In the genomic region with DNA sequence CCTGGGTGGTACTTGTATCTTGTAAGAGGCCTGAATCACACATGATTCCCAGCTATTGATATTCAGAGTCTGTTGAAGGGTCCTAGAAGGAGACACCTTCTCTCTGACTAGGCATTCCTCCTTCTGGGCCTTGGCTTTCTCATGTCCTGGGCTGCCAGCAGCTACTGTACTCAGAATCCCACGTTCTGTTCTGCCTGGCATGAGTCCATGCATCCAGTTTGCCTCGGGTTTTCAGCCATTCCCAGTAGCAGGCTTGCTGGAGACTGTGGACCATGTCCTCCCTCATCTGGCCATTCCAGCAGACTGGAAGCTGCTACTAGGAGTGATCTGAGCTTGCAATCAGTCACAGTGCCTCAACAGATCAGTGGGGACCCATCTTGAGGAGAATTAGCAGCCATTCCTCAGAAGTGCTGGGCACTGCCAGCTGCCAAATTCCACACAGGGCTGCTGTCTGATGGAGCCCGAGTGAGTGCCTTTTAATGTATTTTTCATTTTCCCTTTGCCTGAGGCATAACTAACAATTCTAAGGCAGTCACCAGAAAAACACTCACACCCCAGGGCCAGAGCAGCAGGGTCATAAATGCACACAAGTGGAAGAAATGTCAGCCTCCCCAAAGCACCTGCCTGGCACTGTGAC, we compare ENCODE assay signal across 29 mouse cellular contexts. TPM values are rescaled to one million over a fixed set of nuclear protein-coding genes. Genes with fewer than 3 reads are reported as not detected.
DNase-seq lines count a peak whose midpoint lies in the region; ATAC-seq and TF ChIP-seq lines count a peak whose summit lies in the region.
"Had no signal": no experiment of that assay in that cellular context is flagged by ENCODE, and none has a peak within 500 bp of the region (broad histone marks: within the 10 kb centered on the region; RNA-seq: fewer than 3 reads in every experiment).

No protein-coding gene starts in this region.

- no peaks in the 10 kb centered on the region for H3K36me3 ChIP-seq in forebrain, postnatal 0 days (ENCODE audit: insufficient read depth)
- no peaks in the 10 kb centered on the region for H3K36me3 ChIP-seq in forebrain, embryonic 15.5 days
- H3K36me3 ChIP-seq in midbrain, embryonic 15.5 days (replicated peaks): no peaks in the 10 kb centered on the region
- H3K36me3 ChIP-seq in midbrain, embryonic 11.5 days (ENCODE audit: control insufficient read depth, insufficient read depth, low read length): no peaks in the 10 kb centered on the region
- no peaks in the 10 kb centered on the region for H3K36me3 ChIP-seq in neural tube, embryonic 13.5 days
- H3K36me3 ChIP-seq: embryonic facial prominence, embryonic 10.5 days; heart, embryonic 15.5 days; limb, embryonic 13.5 days; liver, embryonic 15.5 days; neural tube, embryonic 12.5 days; stomach, embryonic 15.5 days had no signal

- no peak overlapping the region for H3K4me3 ChIP-seq in forebrain, postnatal 0 days (ENCODE audit: low read depth, low read length)
- H3K4me3 ChIP-seq in forebrain, embryonic 15.5 days: no peak overlapping the region
- H3K4me3 ChIP-seq in midbrain, embryonic 15.5 days: no peak overlapping the region
- no peak overlapping the region for H3K4me3 ChIP-seq in midbrain, embryonic 11.5 days (ENCODE audit: low read depth, low read length)
- H3K4me3 ChIP-seq in neural tube, embryonic 13.5 days: no peak overlapping the region
- H3K4me3 ChIP-seq: embryonic facial prominence, embryonic 10.5 days; heart, embryonic 15.5 days; limb, embryonic 13.5 days; liver, embryonic 15.5 days; neural tube, embryonic 12.5 days; stomach, embryonic 15.5 days had no signal

- no peak overlapping the region for H3K27ac ChIP-seq in forebrain, postnatal 0 days (ENCODE audit: low read depth, low read length)
- no peak overlapping the region for H3K27ac ChIP-seq in forebrain, embryonic 15.5 days (replicated peaks)
- peak overlapping the region; percentile 27; the same call in 1 of the 2 replicates for H3K27ac ChIP-seq in midbrain, embryonic 15.5 days
- no peak overlapping the region for H3K27ac ChIP-seq in midbrain, embryonic 11.5 days (ENCODE audit: low read depth, low read length)
- peak overlapping the region; percentile 38; the same call in 1 of the 2 replicates for H3K27ac ChIP-seq in neural tube, embryonic 13.5 days (replicated peaks)
- H3K27ac ChIP-seq: embryonic facial prominence, embryonic 10.5 days; heart, embryonic 15.5 days; limb, embryonic 13.5 days; liver, embryonic 15.5 days; neural tube, embryonic 12.5 days; stomach, embryonic 15.5 days had no signal

- ATAC-seq in forebrain, postnatal 0 days: peak; percentile 51
- ATAC-seq in forebrain, embryonic 15.5 days (replicated peaks): no peak
- ATAC-seq in midbrain, embryonic 15.5 days (replicated peaks): peak; percentile 54; the same call in 1 of the 2 replicates
- ATAC-seq in midbrain, embryonic 11.5 days (ENCODE audit: low FRiP score): no peak
- peak; percentile 38; the same call in 1 of the 2 replicates for ATAC-seq in neural tube, embryonic 13.5 days (ENCODE audit: low read depth)
- ATAC-seq: activated CD4-positive, CD25-positive, alpha-beta regulatory T cell, adult 4 months; forebrain, embryonic 16.5 days; intestine, postnatal 0 days; lung, postnatal 0 days; Patski had no signal

- no peak for TF ChIP-seq CTCF in forebrain, postnatal 0 days (IDR thresholded peaks at IDR 0.05; ENCODE audit: low read depth)

- peak; percentile 53 for DNase-seq in forebrain, postnatal 0 days
- no peak for DNase-seq in midbrain, embryonic 11.5 days (ENCODE audit: low spot score, missing footprints)
- peak; percentile 18 for DNase-seq in cerebellum, adult 9-10 months
- DNase-seq in adrenal gland, postnatal 4 days (ENCODE audit: low spot score in 2 of 2): no peak
- DNase-seq: adrenal gland, postnatal 36 days; heart, adult 18-20 months; kidney, postnatal 25 days; layer of hippocampus, adult 9-11 months; spleen, adult 18-20 months; thymus, adult 2 months had no signal

- H3K4me1 ChIP-seq in forebrain, postnatal 0 days (ENCODE audit: insufficient read depth): no peaks in the 10 kb centered on the region
- H3K4me1 ChIP-seq in forebrain, embryonic 15.5 days: peaks cover 4% of the 10 kb centered on the region; the same call in 1 of the 2 replicates
- H3K4me1 ChIP-seq in midbrain, embryonic 15.5 days: 0 out of 2 replicates have a peak, but pooled peaks cover 3% of the 10 kb centered on the region
- no peaks in the 10 kb centered on the region for H3K4me1 ChIP-seq in midbrain, embryonic 11.5 days (ENCODE audit: control insufficient read depth, insufficient read depth, low read length)
- H3K4me1 ChIP-seq in neural tube, embryonic 13.5 days (replicated peaks): peaks cover 12% of the 10 kb centered on the region
- H3K4me1 ChIP-seq: liver, embryonic 15.5 days; neural tube, embryonic 12.5 days; stomach, embryonic 15.5 days had no signal

- H3K9me3 ChIP-seq in forebrain, postnatal 0 days (ENCODE audit: low read length): no peaks in the 10 kb centered on the region
- H3K9me3 ChIP-seq in forebrain, embryonic 15.5 days: peaks cover 3% of the 10 kb centered on the region; the same call in 1 of the 2 replicates
- H3K9me3 ChIP-seq in midbrain, embryonic 15.5 days: no peaks in the 10 kb centered on the region
- H3K9me3 ChIP-seq in midbrain, embryonic 11.5 days (ENCODE audit: control insufficient read depth, low read length): peaks cover 3% of the 10 kb centered on the region; the same call in 1 of the 2 replicates
- H3K9me3 ChIP-seq in neural tube, embryonic 13.5 days: peaks cover 2% of the 10 kb centered on the region
- H3K9me3 ChIP-seq: neural tube, embryonic 12.5 days; stomach, embryonic 15.5 days had no signal

- H3K27me3 ChIP-seq in forebrain, postnatal 0 days (ENCODE audit: insufficient read depth, low read length): no peaks in the 10 kb centered on the region
- no peaks in the 10 kb centered on the region for H3K27me3 ChIP-seq in forebrain, embryonic 15.5 days
- H3K27me3 ChIP-seq in midbrain, embryonic 15.5 days (replicated peaks): no peaks in the 10 kb centered on the region
- no peaks in the 10 kb centered on the region for H3K27me3 ChIP-seq in midbrain, embryonic 11.5 days (ENCODE audit: control insufficient read depth, insufficient read depth, low read length)
- no peaks in the 10 kb centered on the region; the same call in 1 of the 2 replicates for H3K27me3 ChIP-seq in neural tube, embryonic 13.5 days
- H3K27me3 ChIP-seq: heart, embryonic 15.5 days; limb, embryonic 13.5 days; liver, embryonic 15.5 days; neural tube, embryonic 12.5 days; Patski; stomach, embryonic 15.5 days had no signal

- 17% methylated on average over 3 of the region's 3 CpGs for WGBS in forebrain, postnatal 0 days
- whole genome bisulfite sequencing in forebrain, embryonic 15.5 days: 35% methylated on average over 3 of the region's 3 CpGs
- 54% methylated on average over 3 of the region's 3 CpGs for WGBS in midbrain, embryonic 15.5 days
- 66% methylated on average over 3 of the region's 3 CpGs for WGBS in midbrain, embryonic 11.5 days
- WGBS in neural tube, embryonic 13.5 days: 29% methylated on average over 3 of the region's 3 CpGs

- no peak overlapping the region for H3K4me2 ChIP-seq in forebrain, postnatal 0 days (ENCODE audit: low read depth)
- no peak overlapping the region for H3K4me2 ChIP-seq in forebrain, embryonic 15.5 days (replicated peaks)
- H3K4me2 ChIP-seq in midbrain, embryonic 15.5 days: no peak overlapping the region
- no peak overlapping the region for H3K4me2 ChIP-seq in midbrain, embryonic 11.5 days
- no peak overlapping the region for H3K4me2 ChIP-seq in neural tube, embryonic 13.5 days
- H3K4me2 ChIP-seq: heart, embryonic 15.5 days; limb, embryonic 13.5 days; liver, embryonic 15.5 days; neural tube, embryonic 12.5 days; stomach, embryonic 15.5 days had no signal

- no peak overlapping the region for H3K9ac ChIP-seq in forebrain, postnatal 0 days
- H3K9ac ChIP-seq in forebrain, embryonic 15.5 days (replicated peaks): no peak overlapping the region
- no peak overlapping the region for H3K9ac ChIP-seq in midbrain, embryonic 15.5 days
- H3K9ac ChIP-seq in midbrain, embryonic 11.5 days (ENCODE audit: low read length): no peak overlapping the region
- no peak overlapping the region for H3K9ac ChIP-seq in neural tube, embryonic 13.5 days
- H3K9ac ChIP-seq: heart, embryonic 15.5 days; limb, embryonic 13.5 days; liver, embryonic 15.5 days; neural tube, embryonic 12.5 days; stomach, embryonic 15.5 days had no signal

RNA-seq across cellular contexts. Expression of gene Gm21663, which starts 52.3 kb away (rescaled TPM):
- total RNA-seq in forebrain, postnatal 0 days (2014; rRNA removed): 0.10 TPM in 1 of 2 replicates, not detected in the other
- polyA plus RNA-seq in forebrain, postnatal 0 days (2015; fragmentation: Nextera tagmentation; extraction: Ambion mirVana): not detected in 2 replicates
- not detected in 2 replicates for polyA plus RNA-seq in forebrain, embryonic 15.5 days (2015; fragmentation: Nextera tagmentation; extraction: Ambion mirVana)
- 0.08 and 0.09 TPM in 2 replicates for polyA plus RNA-seq in midbrain, embryonic 15.5 days (2015; fragmentation: Nextera tagmentation; extraction: Ambion mirVana)
- 0.06 TPM in 1 of 2 replicates, not detected in the other for polyA plus RNA-seq in midbrain, embryonic 11.5 days (2014; fragmentation: Nextera tagmentation; extraction: Ambion mirVana)
- not detected in 2 replicates for polyA plus RNA-seq in neural tube, embryonic 13.5 days (2015; fragmentation: Nextera tagmentation; extraction: Ambion mirVana)
- not detected for total RNA-seq in adrenal gland, postnatal 4 days (2021)
- total RNA-seq: adrenal gland, postnatal 36 days; gastrocnemius, adult 8-10 months; heart, adult 18-20 months; hematopoietic stem cell, adult 5-6 weeks; left cerebral cortex, adult 8-10 months; megakaryocyte, adult 5-6 weeks had no signal
- polyA plus RNA-seq: activated CD4-positive, CD25-positive, alpha-beta regulatory T cell, adult 4 months; C2C12; embryonic facial prominence, embryonic 10.5 days; forebrain, embryonic 16.5 days; heart, embryonic 15.5 days; intestine, postnatal 0 days; liver, embryonic 15.5 days; lung, postnatal 0 days; neural tube, embryonic 12.5 days; Patski; thymus, adult 2 months had no signal

Comparison
In these comparisons a context has a peak if more than half of its experiments do, and no peak if none do; other contexts are left out.
1. ATAC-seq: peak in forebrain, postnatal 0 days (single experiment), midbrain, embryonic 15.5 days (single experiment) and neural tube, embryonic 13.5 days (single experiment); none in forebrain, embryonic 15.5 days (single experiment) and midbrain, embryonic 11.5 days (single experiment).
2. H3K27ac ChIP-seq: peak in midbrain, embryonic 15.5 days (single experiment) and neural tube, embryonic 13.5 days (single experiment); none in forebrain, postnatal 0 days (single experiment), forebrain, embryonic 15.5 days (single experiment) and midbrain, embryonic 11.5 days (single experiment).
3. DNase-seq: peak in forebrain, postnatal 0 days (single experiment) and cerebellum, adult 9-10 months (single experiment); none in midbrain, embryonic 11.5 days (single experiment) and adrenal gland, postnatal 4 days (0 of 2).